Mouse (Mus musculus): ENCODE measurements around the gene Noxa1. TPM values are rescaled to one million over a fixed set of nuclear protein-coding genes. Genes with fewer than 3 reads are reported as not detected.

Noxa1 gene
- not detected in 2 replicates for total RNA-seq (2021)
- long read RNA-seq, experiment 1: 0 reads
- long read RNA-seq, experiment 2, partial matches to known transcripts: 1 of 1 reads
- long read RNA-seq, experiment 2, other reads (novel, unspliced or antisense): 0 of 1 reads

DNA sequence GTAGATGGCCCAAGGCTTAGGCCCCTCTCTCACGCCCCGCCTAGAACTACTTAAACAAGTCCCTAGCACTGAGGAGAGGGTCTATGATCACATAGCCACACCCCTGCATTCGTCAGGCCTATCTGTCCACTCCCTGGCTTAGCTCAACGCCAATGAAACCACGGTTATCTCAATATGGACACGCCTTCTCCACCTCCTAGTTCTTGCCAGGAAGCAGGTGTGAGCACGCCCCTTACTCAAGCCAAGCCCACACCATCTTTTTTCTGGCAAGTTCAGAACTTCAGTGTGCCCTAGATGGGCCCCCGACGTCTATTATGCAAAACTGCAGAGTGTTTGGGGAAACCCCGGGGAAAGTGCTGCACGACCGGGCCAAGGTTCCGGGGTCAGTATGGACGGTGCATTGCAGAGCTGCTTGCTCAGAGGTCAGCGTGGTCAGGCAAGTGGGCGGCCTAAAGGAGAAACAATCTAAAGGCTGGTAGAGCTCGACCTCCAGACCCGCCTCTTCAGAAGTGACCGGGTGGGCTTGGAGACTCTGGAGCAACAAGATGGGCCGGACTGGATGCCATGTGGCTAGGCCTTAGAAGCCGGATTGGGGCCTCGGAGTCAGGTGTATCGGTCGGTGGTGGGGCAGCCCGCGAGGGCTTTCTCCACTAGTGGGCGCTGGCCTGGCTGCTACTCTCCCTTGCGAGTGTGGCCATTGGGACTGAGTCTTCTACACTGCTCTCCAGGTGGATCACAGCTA lies at the start of gene Noxa1:
TSS of gene Noxa1 (minus strand) at position 41 of the 742 bp plus-strand sequence.
- DNase-seq: no peak

DNA sequence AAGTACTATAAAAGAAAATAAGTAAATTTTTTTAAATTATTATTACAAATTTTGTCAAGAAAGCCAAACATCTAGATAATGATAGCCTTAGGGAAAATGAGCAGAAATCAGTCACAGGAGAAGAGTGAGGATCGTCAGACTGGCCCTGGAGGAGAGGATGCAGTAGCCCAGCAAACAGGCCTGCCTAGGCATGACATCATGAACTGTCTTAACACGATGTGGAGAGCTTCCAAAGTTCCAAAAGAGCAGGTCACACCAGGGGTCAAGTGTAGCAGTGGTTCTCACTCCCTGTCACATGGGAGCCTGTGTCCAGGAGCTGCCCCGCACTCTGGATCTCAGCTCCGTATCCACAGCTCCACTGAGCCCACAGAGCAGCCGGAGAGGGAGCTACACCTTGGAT lies 47.0 kb upstream of the Noxa1 start:
- DNase-seq: no peak

DNA sequence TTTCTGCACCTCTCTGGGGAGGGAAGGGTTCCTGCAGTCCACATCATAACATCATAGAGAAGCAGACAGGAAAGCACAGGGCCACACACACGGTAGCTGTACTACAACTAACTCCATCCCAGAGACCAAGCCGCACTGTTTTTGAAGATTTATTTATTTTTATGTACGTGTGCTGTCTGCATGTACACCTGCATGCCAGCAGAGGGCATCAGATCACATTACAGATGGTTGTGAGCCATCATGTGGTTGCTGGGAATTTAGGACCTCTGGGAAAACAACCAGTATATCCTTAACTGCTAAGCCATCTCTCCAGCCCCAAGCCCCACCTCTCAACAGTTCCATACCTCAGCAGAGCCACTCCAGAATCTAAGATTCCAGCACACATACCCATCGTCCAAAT lies 46.2 kb upstream of the Noxa1 start:
- DNase-seq: no peak

DNA sequence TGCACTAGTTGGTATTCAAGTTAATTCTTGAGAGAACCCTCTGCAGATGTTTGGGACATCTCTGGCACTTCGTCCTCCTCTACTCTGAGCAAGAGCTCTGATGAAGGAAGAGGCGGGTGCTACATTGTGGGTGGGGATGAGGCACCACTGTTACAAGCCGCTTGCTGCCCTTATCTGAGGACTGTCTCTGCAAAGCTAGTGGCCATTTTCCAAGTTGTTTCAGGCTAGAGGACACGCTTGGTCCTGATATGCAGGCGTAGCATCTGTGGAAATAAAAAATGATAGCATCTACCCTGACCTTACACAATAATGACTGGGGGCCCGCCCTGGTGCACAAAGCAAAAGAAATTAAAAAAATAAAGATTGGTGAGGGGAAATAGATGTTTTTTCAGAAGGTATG lies 42.9 kb upstream of the Noxa1 start:
- DNase-seq: no peak

DNA sequence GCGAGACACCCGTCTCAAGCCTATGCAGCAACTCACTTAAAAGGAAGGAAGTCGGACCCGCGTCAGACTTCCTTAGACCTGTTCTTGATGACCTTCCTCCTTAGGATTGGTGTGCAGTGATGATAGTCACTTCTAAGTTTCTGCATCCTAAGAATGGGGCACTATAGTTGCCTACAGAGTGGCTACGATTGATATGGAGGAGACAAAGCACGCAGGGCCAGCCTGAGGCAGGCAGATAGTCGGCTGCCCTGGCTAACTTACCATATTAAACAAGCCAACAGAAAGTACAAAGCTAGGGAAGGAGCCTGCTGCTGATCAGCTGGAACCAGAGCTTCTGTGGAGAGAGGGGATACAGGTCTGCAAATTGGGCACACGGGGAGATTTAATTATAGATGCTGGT lies 36.7 kb upstream of the Noxa1 start:
- DNase-seq: no peak

DNA sequence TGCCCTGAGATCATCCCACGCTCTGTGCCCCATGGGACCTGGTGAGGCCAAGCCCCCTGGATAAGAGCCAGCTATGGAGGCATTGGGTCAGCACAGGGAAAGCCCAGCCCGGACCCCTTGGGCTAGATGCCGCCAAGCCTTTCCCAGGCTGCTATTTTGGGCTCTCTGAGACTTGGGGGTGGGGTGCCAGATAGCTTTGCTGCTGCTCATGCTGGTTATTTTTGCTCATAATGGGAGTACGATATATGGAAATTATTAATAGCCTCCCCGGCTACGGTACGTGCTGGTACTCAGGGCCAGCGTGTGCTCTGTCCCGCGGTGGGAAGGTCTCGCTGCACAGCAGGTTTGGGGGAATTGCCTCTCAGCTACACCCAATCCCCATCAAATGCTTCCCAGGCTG lies 33.1 kb upstream of the Noxa1 start:
- DNase-seq: peak; percentile 31

DNA sequence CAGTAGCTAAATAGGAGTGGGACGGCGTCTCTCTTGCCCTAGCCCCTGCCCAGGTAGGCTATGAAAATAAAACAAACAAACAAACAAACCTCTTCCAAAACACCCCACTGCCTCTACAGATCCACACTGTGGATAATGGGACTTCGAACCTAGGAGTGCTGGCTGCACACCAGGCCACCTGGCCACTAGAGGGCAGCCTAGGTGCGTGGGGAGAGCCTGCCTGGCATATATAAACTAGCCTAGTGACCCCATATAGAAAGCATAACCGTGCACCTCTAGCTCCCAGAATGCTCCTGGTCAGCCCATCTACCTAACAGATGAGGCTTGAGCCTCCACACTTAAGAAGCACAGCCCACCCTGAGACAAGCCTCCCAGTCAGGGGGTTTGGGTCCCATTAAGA lies 32.3 kb upstream of the Noxa1 start:
- peak; percentile 83 for DNase-seq

DNA sequence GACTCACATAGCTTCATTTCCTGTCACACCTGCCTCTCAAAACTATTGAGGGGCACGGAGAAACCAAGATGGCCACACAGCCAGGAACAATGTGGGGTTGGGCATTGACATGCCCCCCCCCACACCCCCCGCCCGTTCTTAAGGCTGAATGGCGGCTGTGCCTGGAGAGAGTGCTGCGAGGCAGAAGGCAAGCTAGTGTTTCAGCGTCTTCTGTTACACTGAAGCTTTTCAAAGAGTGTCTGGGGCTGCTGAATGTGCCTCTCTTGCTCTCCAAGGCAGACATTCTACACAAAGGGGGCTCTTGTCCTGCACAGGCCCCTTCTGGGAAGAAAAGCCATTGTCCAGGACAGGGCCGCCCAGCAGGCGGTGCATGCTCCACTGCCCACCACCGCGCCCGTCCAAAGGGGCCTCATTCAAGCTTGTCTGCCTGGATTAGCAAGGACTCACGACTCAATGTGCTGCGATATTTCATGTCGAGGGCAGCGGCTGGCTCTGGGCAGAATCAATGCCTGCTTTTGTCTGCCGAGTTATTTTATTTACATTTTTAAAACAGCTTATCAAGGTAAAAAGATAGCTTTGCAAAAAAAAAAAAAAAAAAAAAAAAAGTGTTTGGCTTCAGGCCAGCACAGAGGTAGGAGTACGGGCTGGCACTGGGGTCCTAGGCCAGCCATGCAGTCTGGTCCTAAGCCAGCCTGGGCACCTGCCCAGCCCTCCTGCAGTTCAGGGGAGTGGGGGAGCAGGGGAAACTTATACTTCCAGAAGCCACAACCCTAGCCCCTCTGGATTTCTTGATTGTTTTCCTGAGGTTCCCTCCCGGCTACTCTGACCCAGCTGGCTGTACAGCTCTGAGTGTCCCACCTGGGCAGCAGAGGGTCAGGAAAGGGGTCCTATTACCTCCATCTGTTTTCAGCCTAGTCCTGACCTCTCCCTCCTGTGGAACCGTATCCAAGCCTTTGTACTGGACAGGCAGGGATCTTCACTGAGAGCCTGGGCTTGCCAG lies 31.4 kb upstream of the Noxa1 start:
- no peak for DNase-seq

DNA sequence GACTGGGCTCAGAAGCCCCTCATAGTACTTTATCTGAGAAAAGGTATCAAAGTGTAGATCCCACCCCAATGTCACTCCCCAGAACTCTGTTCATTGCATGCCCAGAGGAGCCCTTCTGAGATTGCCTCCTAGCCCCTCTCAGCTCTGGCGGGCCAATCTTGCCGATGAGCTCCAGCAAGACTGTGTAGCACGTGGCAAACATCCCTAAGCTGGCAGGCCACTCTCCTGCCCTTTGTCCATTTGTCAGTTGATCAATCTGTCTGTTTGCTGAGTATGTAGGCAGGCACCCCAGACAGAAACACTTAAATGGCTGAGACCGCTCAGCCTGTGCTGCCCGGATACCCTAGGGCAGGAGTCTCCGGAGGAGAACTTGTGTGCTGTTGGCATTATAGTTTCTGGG lies 30.2 kb upstream of the Noxa1 start:
- DNase-seq: no peak

DNA sequence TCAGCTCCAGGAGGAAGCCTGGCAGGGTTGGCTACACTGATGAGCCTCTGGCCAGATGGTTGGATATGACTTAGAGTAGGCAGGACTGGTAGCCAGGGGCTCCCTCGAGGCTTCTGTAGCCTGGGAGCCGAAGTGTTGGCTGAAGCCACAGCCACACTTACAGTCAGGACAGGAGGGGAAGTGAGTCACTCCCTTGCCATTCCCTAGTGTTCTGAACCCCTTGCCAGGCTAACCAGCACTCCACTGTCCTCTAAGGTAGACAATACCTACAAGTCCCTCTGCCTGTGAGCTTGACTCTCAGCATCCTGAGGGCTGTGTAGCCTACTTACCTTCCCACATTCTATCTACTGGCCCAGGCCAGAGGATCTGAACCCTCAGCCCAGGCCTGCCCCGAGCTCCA lies 29.5 kb upstream of the Noxa1 start:
- no peak for DNase-seq

DNA sequence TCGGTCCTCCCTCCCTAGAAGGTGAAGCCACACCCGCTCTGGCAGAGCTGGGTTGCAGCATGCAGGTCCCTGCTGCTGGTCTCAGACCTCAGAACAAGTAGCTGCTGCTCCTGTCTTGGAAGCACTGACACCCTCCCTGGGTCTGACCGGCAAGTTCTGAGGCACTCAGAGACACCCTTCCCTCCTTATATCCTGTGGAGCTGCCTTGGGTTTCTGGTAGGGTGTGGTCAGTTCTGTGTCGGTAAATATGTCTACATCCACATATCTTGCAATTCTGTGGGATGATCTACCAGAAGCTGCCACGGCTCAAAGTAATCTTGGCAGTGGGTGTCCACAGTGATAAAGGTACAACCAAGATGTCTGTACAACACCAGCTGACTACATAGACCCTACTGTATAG lies 28.6 kb upstream of the Noxa1 start:
- DNase-seq: no peak

DNA sequence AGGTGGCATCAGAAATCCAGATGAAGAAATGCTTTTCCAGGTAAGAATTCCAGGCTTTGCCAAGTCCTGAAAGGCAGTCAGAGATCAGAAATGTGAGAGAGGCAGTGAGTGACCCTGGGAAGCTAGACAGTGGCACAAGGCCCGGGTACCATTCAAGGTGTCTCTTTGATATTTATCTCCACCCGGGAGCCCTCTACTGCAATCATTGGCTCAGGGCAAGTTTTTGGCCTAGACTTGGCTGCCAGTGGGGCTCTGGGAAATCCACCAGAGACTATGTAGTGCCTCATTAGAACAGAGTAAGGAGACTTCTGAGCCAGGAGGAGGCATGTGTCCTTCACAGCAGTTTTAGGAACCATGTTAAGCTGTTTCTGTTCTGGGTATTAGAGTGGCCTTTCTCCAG lies 27.7 kb upstream of the Noxa1 start:
- peak; percentile 57 for DNase-seq

DNA sequence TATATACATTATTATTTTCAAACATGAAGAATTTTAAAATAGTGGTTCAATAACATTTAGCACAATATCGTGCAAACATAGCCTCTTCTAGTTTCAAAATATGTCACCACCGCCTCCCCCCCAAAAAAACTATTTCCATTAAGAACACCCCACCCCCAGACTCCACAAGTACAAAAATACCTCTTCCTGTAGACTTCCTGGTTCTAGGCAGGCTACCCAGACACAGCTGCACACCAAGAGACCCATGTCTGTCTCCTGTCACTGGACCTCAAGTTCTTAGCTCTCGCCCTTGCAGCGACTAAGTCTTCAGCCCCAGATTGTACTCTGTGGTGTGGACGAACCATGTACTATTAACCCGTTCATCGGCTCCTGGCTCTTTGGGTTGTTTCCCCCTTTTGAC lies 26.0 kb upstream of the Noxa1 start:
- DNase-seq: no peak

DNA sequence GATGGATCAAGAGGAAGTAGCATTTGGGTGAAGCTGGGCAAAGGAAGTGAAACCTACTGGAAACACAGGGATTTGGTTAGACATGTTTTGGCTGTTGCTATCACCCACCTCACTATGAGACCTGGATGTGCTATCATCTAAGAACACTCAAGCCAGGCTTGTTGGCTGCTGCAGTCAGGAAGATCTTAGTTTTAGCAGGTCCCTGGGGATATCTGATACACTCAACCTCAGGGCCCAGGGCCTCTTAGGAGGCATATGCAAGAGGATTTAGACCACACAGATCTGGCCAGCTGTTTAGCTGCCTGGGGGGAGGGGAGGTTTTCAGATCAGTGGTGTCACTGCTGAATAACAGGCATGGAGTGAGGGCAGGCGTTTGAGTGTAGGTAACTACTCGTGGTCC lies 20.5 kb upstream of the Noxa1 start:
- DNase-seq: no peak

DNA sequence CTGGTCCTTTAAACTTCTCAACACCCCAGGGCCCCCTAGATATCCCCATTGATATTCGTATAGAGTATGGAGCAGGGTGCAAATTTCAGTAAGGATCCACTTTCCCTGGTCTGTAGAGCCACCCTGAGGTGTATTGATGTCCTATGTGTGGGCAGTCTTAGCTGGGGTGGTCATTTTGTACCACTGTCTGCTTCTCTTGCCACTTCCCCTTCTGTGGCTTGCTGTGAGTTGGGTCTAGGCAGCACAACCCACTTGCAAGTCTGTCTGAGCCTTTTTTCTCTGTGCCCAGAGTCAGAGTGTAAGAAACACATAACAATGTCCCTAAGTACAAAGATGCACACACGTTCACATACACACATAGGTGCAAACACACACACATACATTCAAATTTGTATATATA lies 19.4 kb upstream of the Noxa1 start:
- no peak for DNase-seq

DNA sequence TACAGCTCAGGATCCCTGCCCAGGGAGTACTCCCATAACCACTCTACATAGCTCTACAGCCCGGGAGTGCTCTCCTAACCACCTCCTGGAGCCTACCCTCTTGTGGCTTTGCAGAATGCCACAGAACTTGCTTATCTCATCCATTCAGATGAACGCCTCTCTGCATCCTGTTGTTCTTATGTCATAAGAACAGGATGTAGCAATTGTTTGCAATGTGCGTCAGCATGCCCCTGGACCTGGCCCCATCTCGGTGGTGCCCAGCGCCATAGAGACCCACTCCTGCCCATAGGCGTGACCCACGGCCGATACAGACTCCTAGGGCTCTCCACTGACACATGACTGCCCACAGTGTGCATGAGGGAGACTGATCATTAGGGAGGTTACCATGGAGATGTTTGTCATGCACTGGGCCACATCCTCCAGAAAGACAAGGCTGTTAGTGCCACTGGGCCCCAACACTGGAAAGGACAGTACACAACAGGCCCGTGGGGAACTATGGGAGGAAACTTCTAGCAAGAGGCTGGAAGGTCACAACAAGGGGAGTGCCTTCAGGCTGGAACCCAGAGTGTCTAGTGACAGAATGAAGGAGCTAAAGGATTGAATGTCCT lies 16.3 kb upstream of the Noxa1 start:
- peak; percentile 46 for DNase-seq

DNA sequence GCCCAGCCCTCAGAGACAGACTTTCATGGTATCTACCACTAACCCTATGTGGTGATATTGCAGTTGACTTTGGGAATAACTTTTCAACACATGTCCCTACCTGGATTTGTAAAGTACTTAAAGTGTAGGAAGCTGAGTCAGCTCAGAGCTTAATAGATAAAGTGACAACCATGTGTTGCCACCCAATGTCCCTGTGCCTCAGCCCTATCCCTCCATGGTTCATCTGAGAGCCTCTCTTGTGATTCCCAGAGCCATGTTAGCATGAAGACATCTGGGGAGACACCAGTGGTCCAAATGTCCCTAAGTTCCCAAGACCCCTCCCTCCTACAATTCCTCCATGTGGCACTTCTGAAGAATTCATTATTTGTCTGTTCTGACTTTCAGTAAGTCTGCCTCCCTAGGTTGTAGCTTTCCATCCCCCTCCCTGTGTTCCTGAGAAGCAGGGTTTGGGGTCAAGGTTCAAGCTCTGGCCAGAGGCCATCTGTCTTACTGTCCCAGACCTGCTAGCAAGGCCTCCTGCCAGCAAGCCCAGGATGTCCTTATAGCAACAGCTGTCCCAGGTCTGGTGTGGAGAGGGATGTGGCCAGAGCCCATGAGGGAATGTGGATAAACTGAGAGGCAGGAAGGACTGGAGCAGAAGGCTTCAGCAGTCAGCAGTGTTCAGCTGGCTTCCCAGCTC lies 15.7 kb upstream of the Noxa1 start:
- peak; percentile 74 for DNase-seq

DNA sequence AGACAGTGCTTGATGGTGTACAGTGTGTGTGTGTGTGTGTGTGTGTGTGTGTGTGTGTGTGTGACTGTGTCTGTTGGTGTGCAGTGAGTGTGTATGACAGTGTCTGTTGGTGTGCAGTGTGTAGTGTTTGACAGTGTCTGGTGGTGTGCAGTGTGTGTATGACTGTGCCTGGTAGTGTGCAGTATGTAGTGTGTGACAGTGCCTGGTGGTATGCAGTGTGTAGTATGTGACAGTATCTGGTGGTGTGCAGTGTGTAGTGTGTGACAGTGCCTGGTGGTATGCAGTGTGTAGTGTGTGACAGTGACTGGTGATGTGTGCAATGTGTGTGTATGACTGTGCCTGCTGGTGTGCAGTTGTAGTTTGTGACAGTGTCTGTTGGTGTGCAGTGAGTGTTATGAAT lies 14.5 kb upstream of the Noxa1 start:
- no peak for DNase-seq

DNA sequence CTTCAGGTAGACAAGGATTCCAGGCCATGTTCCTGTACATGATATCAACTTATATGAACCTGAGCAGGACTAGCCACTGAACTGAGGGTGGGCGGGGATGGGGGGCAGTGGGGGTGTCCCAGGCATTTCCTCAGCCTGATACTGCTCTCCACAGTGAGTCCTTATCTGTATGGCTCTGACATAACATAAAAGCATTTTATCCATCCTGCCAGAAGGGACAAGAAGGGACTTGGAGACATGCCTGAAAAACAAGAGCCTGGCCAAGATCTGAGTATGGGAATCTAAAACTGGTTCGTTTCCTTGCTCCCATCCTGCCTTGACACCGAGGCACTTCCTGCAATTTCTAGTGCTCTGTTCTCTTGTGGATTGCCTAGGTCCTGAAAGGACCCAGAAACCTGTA lies 11.1 kb upstream of the Noxa1 start:
- no peak for DNase-seq

DNA sequence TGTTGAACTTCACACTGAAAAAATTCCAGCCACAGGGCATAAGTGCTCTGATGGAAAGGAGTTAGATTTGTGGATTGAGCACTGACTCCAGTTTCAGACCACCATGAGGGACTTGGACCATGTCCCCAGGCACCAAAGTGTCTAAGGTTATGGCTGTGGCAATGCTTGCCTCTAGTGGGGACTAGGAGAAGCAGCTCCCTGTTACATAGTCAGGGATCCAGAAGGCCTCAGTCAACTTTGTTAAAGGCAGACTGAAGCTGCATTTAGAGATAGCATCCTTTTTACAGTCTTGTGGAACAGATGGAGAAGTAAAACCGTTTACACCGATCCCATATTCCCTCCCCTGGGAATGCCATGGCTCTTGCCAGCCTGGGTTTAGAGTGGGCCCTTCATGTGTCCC lies 9.2 kb upstream of the Noxa1 start:
- no peak for DNase-seq

DNA sequence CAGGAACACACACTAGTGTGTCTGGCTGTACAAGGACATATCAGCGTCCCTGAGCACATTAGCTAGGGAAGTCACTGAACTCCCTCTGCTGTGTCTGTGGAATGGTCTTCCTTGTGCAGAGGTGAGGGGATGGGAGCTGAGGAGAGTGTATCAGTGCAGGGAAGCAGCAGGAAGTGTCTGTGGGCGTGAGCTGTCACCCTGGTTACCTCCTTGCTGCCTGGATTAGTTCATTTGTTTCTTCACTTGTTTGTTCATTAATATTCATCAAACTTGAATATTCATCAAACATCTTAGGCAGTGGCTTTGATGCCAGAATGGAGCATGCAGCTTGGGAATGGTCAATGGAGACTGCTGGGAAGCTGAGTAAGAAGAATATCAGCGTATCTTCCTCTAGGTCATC lies 4.8 kb upstream of the Noxa1 start:
- DNase-seq: no peak

DNA sequence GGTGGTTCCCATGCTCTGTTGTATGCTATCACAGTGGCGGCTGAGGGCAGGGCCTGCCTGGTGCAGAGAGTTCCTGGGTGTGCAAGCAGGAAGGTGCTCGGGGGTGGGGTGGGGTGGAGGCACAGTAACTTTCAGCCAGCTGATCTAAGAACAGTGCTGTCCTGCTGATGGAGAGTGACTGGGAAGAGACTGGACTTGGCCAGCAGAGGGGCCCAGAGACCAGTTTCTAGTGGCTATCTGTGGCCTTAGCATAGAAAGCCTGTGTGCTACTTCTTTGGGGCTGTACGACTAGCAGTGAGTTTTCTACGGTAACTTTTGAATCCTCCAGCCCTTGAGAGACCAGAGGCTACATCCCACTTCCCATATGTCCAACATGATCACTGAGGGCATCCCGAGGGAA lies 4.0 kb upstream of the Noxa1 start:
- peak; percentile 62 for DNase-seq

All from adrenal gland, postnatal 14 days (tissue).